ENCODE assay signal across 30 mouse cellular contexts in the genomic region with DNA sequence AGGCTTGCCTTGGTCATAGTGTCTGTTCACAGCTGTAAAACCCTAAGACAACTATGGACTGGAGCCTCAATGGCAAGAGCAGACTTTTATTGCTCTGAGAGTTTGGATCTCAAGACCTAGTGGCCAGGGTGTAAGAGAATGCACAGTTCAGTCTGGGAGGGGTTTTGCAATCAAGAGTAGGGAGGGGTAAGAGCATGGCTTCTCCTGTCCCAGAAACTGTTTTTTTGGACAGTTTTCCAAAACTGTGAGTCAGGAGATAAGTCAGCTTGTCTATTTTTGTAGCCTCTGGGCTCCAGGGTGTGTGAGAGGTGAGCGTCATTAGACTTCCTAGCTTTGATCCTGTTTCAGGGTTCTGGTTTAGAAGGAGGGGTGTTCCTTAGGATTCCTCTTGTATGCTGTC. TPM values are rescaled to one million over a fixed set of nuclear protein-coding genes. Genes with fewer than 3 reads are reported as not detected.
A peak's percentile ranks its signal among the peaks of the same experiment; 100 is the strongest.
DNase-seq lines count a peak whose midpoint lies in the region; ATAC-seq and TF ChIP-seq lines count a peak whose summit lies in the region.
"Had no signal": no experiment of that assay in that cellular context is flagged by ENCODE, and none has a peak within 500 bp of the region (broad histone marks: within the 10 kb centered on the region; RNA-seq: fewer than 3 reads in every experiment).

No protein-coding gene starts in this region.

- no peak overlapping the region for H3K9ac ChIP-seq in liver, embryonic 14.5 days (replicated peaks)
- H3K9ac ChIP-seq in liver, postnatal 0 days (replicated peaks), result no peak overlapping the region
- no peak overlapping the region for H3K9ac ChIP-seq in liver, embryonic 15.5 days
- H3K9ac ChIP-seq: embryonic facial prominence, embryonic 15.5 days; heart, embryonic 15.5 days; hindbrain, embryonic 15.5 days; intestine, embryonic 15.5 days; midbrain, embryonic 15.5 days; neural tube, embryonic 13.5 days had no signal

- H3K27me3 ChIP-seq in liver, embryonic 14.5 days (ENCODE audit: control insufficient read depth, insufficient read depth, low read length), result no peaks in the 10 kb centered on the region
- no peaks in the 10 kb centered on the region for H3K27me3 ChIP-seq in liver, postnatal 0 days (ENCODE audit: insufficient read depth, low read length)
- no peaks in the 10 kb centered on the region for H3K27me3 ChIP-seq in liver, embryonic 15.5 days
- H3K27me3 ChIP-seq: embryonic facial prominence, embryonic 15.5 days; hindbrain, embryonic 15.5 days; intestine, embryonic 15.5 days; midbrain, embryonic 15.5 days; neural tube, embryonic 13.5 days had no signal

- TF ChIP-seq EP300 in liver, embryonic 14.5 days (IDR thresholded peaks at IDR 0.05; ENCODE audit: low read depth), result no peak
- TF ChIP-seq EP300 in liver, postnatal 0 days (IDR thresholded peaks at IDR 0.05; ENCODE audit: low read depth), result no peak

- no peak overlapping the region for H3K4me3 ChIP-seq in liver, embryonic 14.5 days (ENCODE audit: insufficient read depth in 1 of 2, low read depth in 2 of 2, low read length in 2 of 2)
- no peak overlapping the region for H3K4me3 ChIP-seq in liver, postnatal 0 days (ENCODE audit: low read depth, low read length)
- no peak overlapping the region for H3K4me3 ChIP-seq in liver, embryonic 15.5 days (replicated peaks)
- H3K4me3 ChIP-seq: embryonic facial prominence, embryonic 15.5 days; heart, embryonic 15.5 days; hindbrain, embryonic 15.5 days; intestine, embryonic 15.5 days; limb, embryonic 10.5 days; midbrain, embryonic 15.5 days; neural tube, embryonic 13.5 days had no signal

- no peaks in the 10 kb centered on the region for H3K9me3 ChIP-seq in liver, embryonic 14.5 days (ENCODE audit: control insufficient read depth, low read length)
- no peaks in the 10 kb centered on the region for H3K9me3 ChIP-seq in liver, postnatal 0 days (ENCODE audit: low read length)
- H3K9me3 ChIP-seq in liver, embryonic 15.5 days (replicated peaks), result no peaks in the 10 kb centered on the region
- H3K9me3 ChIP-seq: embryonic facial prominence, embryonic 15.5 days; G1E; heart, embryonic 15.5 days; hindbrain, embryonic 15.5 days; intestine, embryonic 15.5 days; limb, embryonic 10.5 days; midbrain, embryonic 15.5 days; neural tube, embryonic 13.5 days had no signal

- ATAC-seq in liver, embryonic 14.5 days (ENCODE audit: insufficient read depth), result no peak
- no peak for ATAC-seq in liver, postnatal 0 days
- ATAC-seq in liver, embryonic 15.5 days (ENCODE audit: insufficient read depth), result no peak
- ATAC-seq: activated CD4-positive, CD25-positive, alpha-beta regulatory T cell, adult 4 months; forebrain, embryonic 16.5 days; intestine, embryonic 15.5 days; lung, postnatal 0 days; midbrain, embryonic 15.5 days had no signal

- H3K4me2 ChIP-seq in liver, embryonic 14.5 days (ENCODE audit: low read depth), result no peak overlapping the region
- H3K4me2 ChIP-seq in liver, postnatal 0 days (ENCODE audit: low read depth, low read length), result no peak overlapping the region
- H3K4me2 ChIP-seq in liver, embryonic 15.5 days, result no peak overlapping the region
- H3K4me2 ChIP-seq: embryonic facial prominence, embryonic 15.5 days; heart, embryonic 15.5 days; hindbrain, embryonic 15.5 days; intestine, embryonic 15.5 days; midbrain, embryonic 15.5 days; neural tube, embryonic 13.5 days had no signal

- DNase-seq in adrenal gland, adult 8-10 months, result peak; percentile 9
- DNase-seq in adrenal gland, postnatal 4 days (ENCODE audit: low spot score in 2 of 2), result no peak
- DNase-seq in liver, embryonic 14.5 days (ENCODE audit: low read depth in 3 of 3, low spot score in 3 of 3), result no peak
- no peak for DNase-seq in liver, postnatal 0 days
- DNase-seq in thymus, adult 18-20 months, result no peak
- DNase-seq in right cerebral cortex, adult 18-20 months, result no peak
- DNase-seq: cerebellum, adult 9-10 months; gastrocnemius, postnatal 25 days; heart, postnatal 36 days; kidney, adult 8-10 months; kidney, postnatal 10 days; retina, postnatal 1 day; thymus, postnatal 25 days had no signal

- H3K27ac ChIP-seq in liver, embryonic 14.5 days, result peak overlapping the region; percentile 7; the same call in 1 of the 2 replicates
- no peak overlapping the region for H3K27ac ChIP-seq in liver, postnatal 0 days (ENCODE audit: low read depth)
- H3K27ac ChIP-seq in liver, embryonic 15.5 days (replicated peaks), result peak overlapping the region; percentile 48
- H3K27ac ChIP-seq: embryonic facial prominence, embryonic 15.5 days; heart, embryonic 15.5 days; hindbrain, embryonic 15.5 days; intestine, embryonic 15.5 days; limb, embryonic 10.5 days; macrophage; midbrain, embryonic 15.5 days; neural tube, embryonic 13.5 days had no signal

- TF ChIP-seq CTCF in liver, embryonic 14.5 days (IDR thresholded peaks at IDR 0.05; ENCODE audit: low read depth), result no peak
- TF ChIP-seq CTCF in liver, postnatal 0 days (IDR thresholded peaks at IDR 0.05; ENCODE audit: low read depth), result no peak

- 57% methylated on average over 1 of the region's 1 CpGs for WGBS in liver, embryonic 14.5 days (ENCODE audit: insufficient replicate concordance)
- 90% methylated on average over 1 of the region's 1 CpGs for WGBS in liver, postnatal 0 days (ENCODE audit: insufficient replicate concordance)
- WGBS in liver, embryonic 15.5 days (ENCODE audit: insufficient replicate concordance), result 65% methylated on average over 1 of the region's 1 CpGs

- H3K4me1 ChIP-seq in liver, embryonic 14.5 days (replicated peaks; ENCODE audit: control insufficient read depth in 2 of 2, insufficient read depth in 2 of 2, low read length in 1 of 2), result peaks cover 25 to 39% of the 10 kb centered on the region in 2 experiments
- peaks cover 23% of the 10 kb centered on the region for H3K4me1 ChIP-seq in liver, postnatal 0 days (ENCODE audit: insufficient read depth)
- peaks cover 60% of the 10 kb centered on the region for H3K4me1 ChIP-seq in liver, embryonic 15.5 days (replicated peaks)
- H3K4me1 ChIP-seq: embryonic facial prominence, embryonic 15.5 days; intestine, embryonic 15.5 days had no signal

- H3K36me3 ChIP-seq in liver, embryonic 14.5 days (replicated peaks; ENCODE audit: control insufficient read depth, insufficient read depth, low read depth), result no peaks in the 10 kb centered on the region
- no peaks in the 10 kb centered on the region for H3K36me3 ChIP-seq in liver, postnatal 0 days (replicated peaks; ENCODE audit: insufficient read depth, low read length)
- H3K36me3 ChIP-seq in liver, embryonic 15.5 days (replicated peaks), result no peaks in the 10 kb centered on the region
- H3K36me3 ChIP-seq: embryonic facial prominence, embryonic 15.5 days; G1E; heart, embryonic 15.5 days; hindbrain, embryonic 15.5 days; intestine, embryonic 15.5 days; limb, embryonic 10.5 days; midbrain, embryonic 15.5 days; neural tube, embryonic 13.5 days had no signal

RNA-seq across cellular contexts. Expression of gene Esyt2, which starts 2.5 kb away (rescaled TPM):
- 10 to 100 TPM; 50.7 to 71.5 (median 63.1) TPM for total RNA-seq in adrenal gland, adult 8-10 months (2022)
- total RNA-seq in adrenal gland, postnatal 4 days (2021), result 10 to 100 TPM; 44.7 to 53.2 TPM
- 4.7 and 6.3 TPM in 2 replicates for polyA plus RNA-seq in liver, embryonic 14.5 days (2012; rRNA removed)
- 10.4 and 12.7 TPM in 2 replicates for polyA plus RNA-seq in liver, embryonic 14.5 days (2014; fragmentation: Nextera tagmentation; extraction: Ambion mirVana)
- polyA plus RNA-seq in liver, postnatal 0 days (2015; fragmentation: Nextera tagmentation; extraction: Ambion mirVana), result 4.8 and 5.7 TPM in 2 replicates
- polyA plus RNA-seq in liver, embryonic 15.5 days (2015; fragmentation: Nextera tagmentation; extraction: Ambion mirVana), result 9.0 and 11.6 TPM in 2 replicates

RNA-seq across cellular contexts. Expression of gene Gm11027, which starts 3.4 kb away (rescaled TPM):
- total RNA-seq in adrenal gland, adult 8-10 months (2022), result not detected
- total RNA-seq in adrenal gland, postnatal 4 days (2021), result not detected
- polyA plus RNA-seq in liver, embryonic 14.5 days (2012; rRNA removed), result not detected in 2 replicates
- not detected in 2 replicates for polyA plus RNA-seq in liver, embryonic 14.5 days (2014; fragmentation: Nextera tagmentation; extraction: Ambion mirVana)
- not detected in 2 replicates for polyA plus RNA-seq in liver, postnatal 0 days (2015; fragmentation: Nextera tagmentation; extraction: Ambion mirVana)
- polyA plus RNA-seq in liver, embryonic 15.5 days (2015; fragmentation: Nextera tagmentation; extraction: Ambion mirVana), result not detected in 2 replicates
- total RNA-seq: CH12.LX; G1E; gastrocnemius, postnatal 25 days; heart, postnatal 36 days; layer of hippocampus, postnatal 10 days; liver, adult 2 months had no signal
- polyA plus RNA-seq: activated CD4-positive, CD25-positive, alpha-beta regulatory T cell, adult 4 months; embryonic facial prominence, embryonic 15.5 days; forebrain, embryonic 16.5 days; G1E; heart, embryonic 15.5 days; hindbrain, embryonic 15.5 days; intestine, embryonic 15.5 days; limb, embryonic 10.5 days; liver, adult 2 months; lung, postnatal 0 days; macrophage; midbrain, embryonic 15.5 days; neural tube, embryonic 13.5 days; stomach, embryonic 14.5 days had no signal

RNA-seq across cellular contexts. Expression of gene Wdr60, which starts 15.7 kb away (rescaled TPM):
- total RNA-seq in adrenal gland, adult 8-10 months (2022), result 10 to 100 TPM; 11.8 to 17.8 (median 15.3) TPM
- 10 to 100 TPM; 11.1 to 12.1 TPM for total RNA-seq in adrenal gland, postnatal 4 days (2021)
- polyA plus RNA-seq in liver, embryonic 14.5 days (2012; rRNA removed), result 1.9 and 2.2 TPM in 2 replicates
- 2.1 and 2.3 TPM in 2 replicates for polyA plus RNA-seq in liver, embryonic 14.5 days (2014; fragmentation: Nextera tagmentation; extraction: Ambion mirVana)
- 3.2 and 4.2 TPM in 2 replicates for polyA plus RNA-seq in liver, postnatal 0 days (2015; fragmentation: Nextera tagmentation; extraction: Ambion mirVana)
- 3.1 TPM in 2 replicates for polyA plus RNA-seq in liver, embryonic 15.5 days (2015; fragmentation: Nextera tagmentation; extraction: Ambion mirVana)
